Mouse (Mus musculus) MN1 (cell line): ENCODE data around the gene Chd5.

Experiments used
- DNase-seq: peaks from one replicate; pipeline ENCODE4 v3.0.0-alpha.2; 2016; ENCODE audit warnings: low spot score

Gene Chd5

GRCm38 (mm10) chr4:152355672-152356071 is 17.2 kb downstream of the Chd5 start:
- DNase-seq = no peak

DNA sequence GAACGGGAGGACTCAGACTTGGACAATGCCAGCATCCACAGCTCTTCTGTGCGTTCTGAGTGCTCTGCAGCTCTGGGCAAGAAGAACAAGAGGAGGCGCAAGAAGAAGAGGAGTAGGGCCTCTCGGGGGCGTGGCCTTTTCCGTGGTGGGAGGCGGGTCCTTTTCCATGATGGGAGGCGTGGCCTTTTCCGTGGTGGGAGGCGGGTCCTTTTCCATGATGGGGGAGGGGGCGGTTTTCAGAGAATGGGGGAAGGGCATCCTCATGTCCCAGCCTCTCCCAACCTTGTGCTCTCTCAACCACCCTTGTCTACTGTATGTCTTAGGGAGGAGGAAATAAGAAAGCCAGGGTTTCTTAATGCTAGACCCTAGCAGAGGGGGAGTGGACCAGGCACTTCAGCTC is 21.2 kb downstream of the Chd5 start:
- no peak for DNase-seq

- no peak for DNase-seq
Measured at GRCm38 (mm10) chr4:152360855-152361254, 22.4 kb downstream of the Chd5 start.

- DNase-seq = no peak
Measured at GRCm38 (mm10) chr4:152362180-152362579, 23.7 kb downstream of the Chd5 start.

DNA sequence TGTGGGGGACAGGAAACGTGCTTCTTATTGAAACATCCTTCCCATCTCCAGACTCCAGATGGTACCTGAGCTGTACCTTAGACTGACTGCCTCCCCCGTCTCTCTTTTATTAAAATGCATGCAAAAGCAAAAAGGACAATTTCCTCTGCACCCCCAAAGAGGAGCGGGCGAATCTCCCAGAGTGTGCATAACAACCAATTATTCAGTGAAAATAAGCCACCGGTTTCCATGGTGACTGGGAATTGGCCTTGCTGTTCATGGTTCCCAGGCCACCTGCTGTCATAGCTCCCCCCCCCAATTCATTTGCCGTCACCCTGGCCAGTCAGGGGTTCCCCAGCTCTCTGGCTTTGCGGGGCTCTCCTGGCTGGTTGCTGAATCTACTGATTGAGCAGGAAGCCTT is 26.8 kb downstream of the Chd5 start:
- DNase-seq = no peak

DNA sequence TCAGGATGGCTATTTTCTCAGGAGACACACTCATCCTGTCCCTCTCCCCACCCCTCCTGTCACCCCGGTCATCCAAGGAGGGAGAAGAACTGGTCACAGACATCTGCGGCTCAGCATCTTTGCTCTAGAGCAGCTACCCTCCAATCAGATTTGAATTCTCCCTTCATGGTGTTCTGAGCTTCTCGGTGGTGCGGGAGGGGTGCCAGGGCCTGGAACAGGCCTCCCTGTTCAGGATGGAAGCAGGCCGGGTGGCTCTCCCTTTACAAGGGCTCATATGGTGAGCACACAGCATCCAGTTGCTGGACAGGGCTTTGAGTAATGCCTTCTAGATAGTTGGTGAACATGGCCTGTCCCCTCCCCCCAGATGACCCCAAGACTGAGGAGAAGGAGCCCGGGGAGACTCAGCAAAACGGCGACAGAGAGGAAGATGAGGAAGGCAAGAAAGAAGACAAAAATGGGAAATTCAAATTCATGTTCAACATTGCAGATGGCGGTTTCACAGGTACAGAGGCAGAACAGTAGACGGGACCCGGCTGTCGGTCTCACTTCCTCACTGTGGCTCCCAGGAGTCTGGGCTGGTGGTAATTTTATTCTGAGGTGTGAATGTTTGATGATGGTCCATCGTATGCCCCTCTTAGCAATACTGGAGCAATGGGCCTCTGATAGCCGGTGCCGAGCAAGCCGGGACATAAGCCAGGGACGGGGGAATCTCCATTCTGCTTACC is 44.2 kb downstream of the Chd5 start:
- DNase-seq = no peak

GRCm38 (mm10) chr4:152385644-152386043 is 47.2 kb downstream of the Chd5 start:
- peak; percentile 27 for DNase-seq

- DNase-seq = no peak
Measured at GRCm38 (mm10) chr4:152392192-152392591, 53.7 kb downstream of the Chd5 start.

GRCm38 (mm10) chr4:152392627-152393026 is 54.2 kb downstream of the Chd5 start:
- DNase-seq = no peak

- no peak for DNase-seq
Measured at GRCm38 (mm10) chr4:152398926-152399325, 60.5 kb downstream of the Chd5 start.

DNA sequence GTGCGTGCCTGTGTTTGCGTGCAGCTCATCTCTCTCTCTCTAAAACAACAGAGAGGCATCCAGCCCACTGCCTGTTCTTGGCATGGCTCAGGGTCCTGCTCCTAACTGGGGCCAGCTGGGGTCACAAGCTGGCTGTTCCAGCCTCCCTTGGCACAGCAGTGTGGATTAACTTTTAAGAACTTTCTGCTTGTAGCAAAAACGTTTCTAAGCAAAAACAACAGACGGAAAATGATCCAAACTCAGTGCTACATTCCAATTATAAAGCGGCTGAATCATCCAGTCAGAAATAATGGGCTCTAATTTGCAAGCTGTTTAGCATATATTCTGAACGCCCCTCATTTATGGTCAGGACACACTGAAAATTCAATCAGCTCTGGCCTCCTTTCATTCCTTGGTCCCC is 66.7 kb downstream of the Chd5 start:
- no peak for DNase-seq

GRCm38 (mm10) chr4:152405671-152406201 is 67.3 kb downstream of the Chd5 start:
- peak; percentile 92 for DNase-seq

DNA sequence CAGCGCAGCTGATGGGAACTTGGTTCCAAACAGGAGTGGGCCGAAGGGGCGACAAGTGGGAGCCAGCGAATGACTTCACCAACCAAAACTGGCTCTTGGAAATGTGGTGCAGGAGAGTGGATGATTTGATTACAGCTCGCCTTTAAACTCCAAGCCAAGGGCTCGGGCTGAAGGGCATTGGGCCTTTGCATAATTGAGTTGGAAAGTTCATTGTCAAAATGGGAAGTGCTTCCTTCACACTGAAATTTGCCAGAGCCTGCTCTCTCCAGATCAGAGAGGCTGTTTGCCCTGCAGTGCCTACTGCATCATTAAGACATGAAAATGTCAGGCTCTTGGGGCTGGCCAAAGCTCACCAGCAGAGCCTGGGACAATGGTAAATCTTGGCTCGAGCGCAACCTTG is 68.1 kb downstream of the Chd5 start:
- peak; percentile 92 for DNase-seq

DNA sequence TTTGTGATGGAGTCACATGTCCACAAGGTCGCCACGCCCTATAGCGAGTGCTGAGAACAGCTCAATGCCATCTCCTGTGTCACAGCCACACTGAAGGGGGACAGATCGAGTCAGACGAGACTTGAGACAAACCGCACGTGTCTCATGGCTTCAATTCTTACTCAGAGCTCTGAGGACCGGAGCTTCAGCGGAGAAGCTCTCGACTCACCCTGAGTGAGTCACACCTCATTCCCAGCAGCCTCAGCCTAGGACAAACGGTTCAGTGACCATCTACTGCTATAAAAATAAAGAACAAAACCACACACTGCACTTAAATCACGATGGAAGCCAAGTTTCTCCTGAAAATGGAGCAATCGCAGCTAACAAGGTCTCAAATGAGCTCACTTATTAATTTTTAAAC is 72.5 kb downstream of the Chd5 start:
- DNase-seq = peak; percentile 53

- DNase-seq = no peak
Measured at GRCm38 (mm10) chr4:152412524-152413080, 74.2 kb downstream of the Chd5 start.

GRCm38 (mm10) chr4:152418229-152419060 is 80.0 kb downstream of the Chd5 start:
- peak; percentile 63 for DNase-seq

- no peak for DNase-seq
Measured at GRCm38 (mm10) chr4:152423576-152423975, 85.1 kb downstream of the Chd5 start.

GRCm38 (mm10) chr4:152424341-152424740 is 85.9 kb downstream of the Chd5 start:
- no peak for DNase-seq

GRCm38 (mm10) chr4:152424922-152425321 is 86.5 kb downstream of the Chd5 start:
- DNase-seq = no peak

GRCm38 (mm10) chr4:152428259-152428658 is 89.8 kb downstream of the Chd5 start:
- DNase-seq = peak; percentile 35

GRCm38 (mm10) chr4:152432308-152432707 is 93.9 kb downstream of the Chd5 start:
- DNase-seq = peak; percentile 72

- DNase-seq = peak; percentile 94
Measured at GRCm38 (mm10) chr4:152434836-152435235, 96.4 kb downstream of the Chd5 start.

GRCm38 (mm10) chr4:152435255-152435654 is 96.8 kb downstream of the Chd5 start:
- DNase-seq = peak; percentile 80
